Comparison of ENCODE assay signal across 19 mouse cellular contexts in genomic region chr10:75695078-75695477, GRCm38 (mm10). TPM values are rescaled to one million over a fixed set of nuclear protein-coding genes. Genes with fewer than 3 reads are reported as not detected.
DNase-seq lines count a peak whose midpoint lies in the region; ATAC-seq and TF ChIP-seq lines count a peak whose summit lies in the region.
"Had no signal": no experiment of that assay in that cellular context is flagged by ENCODE, and none has a peak within 500 bp of the region (broad histone marks: within the 10 kb centered on the region; RNA-seq: fewer than 3 reads in every experiment).

No protein-coding gene starts in this region.

- no peak for TF ChIP-seq CTCF in liver, postnatal 0 days (IDR thresholded peaks at IDR 0.05; ENCODE audit: low read depth)
- TF ChIP-seq CTCF in stomach, postnatal 0 days (IDR thresholded peaks at IDR 0.05; ENCODE audit: low read depth) = no peak

- H3K36me3 ChIP-seq in liver, embryonic 12.5 days = peaks cover 92% of the 10 kb centered on the region
- H3K36me3 ChIP-seq in liver, postnatal 0 days (replicated peaks; ENCODE audit: insufficient read depth, low read length) = peaks cover 56% of the 10 kb centered on the region
- H3K36me3 ChIP-seq in stomach, embryonic 16.5 days (ENCODE audit: control insufficient read depth, insufficient read depth, low read length) = peaks cover 7% of the 10 kb centered on the region
- H3K36me3 ChIP-seq in stomach, postnatal 0 days (ENCODE audit: control insufficient read depth, insufficient read depth, low read length) = peaks cover 14% of the 10 kb centered on the region

- no peak for TF ChIP-seq EP300 in liver, postnatal 0 days (IDR thresholded peaks at IDR 0.05; ENCODE audit: low read depth)
- TF ChIP-seq EP300 in stomach, postnatal 0 days (optimal IDR thresholded peaks at IDR 0.05) = no peak

- H3K9ac ChIP-seq in liver, embryonic 12.5 days = 0 out of 2 replicates have a peak overlapping the region, but pooled peaks have one; percentile 60
- no peak overlapping the region for H3K9ac ChIP-seq in liver, postnatal 0 days (replicated peaks)
- H3K9ac ChIP-seq in stomach, embryonic 16.5 days (ENCODE audit: low read length) = no peak overlapping the region
- H3K9ac ChIP-seq in stomach, postnatal 0 days (ENCODE audit: low read length) = no peak overlapping the region
- H3K9ac ChIP-seq: embryonic facial prominence, embryonic 12.5 days; hindbrain, embryonic 15.5 days had no signal

- WGBS in liver, embryonic 12.5 days (ENCODE audit: insufficient replicate concordance) = 87% methylated on average over 5 of the region's 5 CpGs
- WGBS in liver, postnatal 0 days (ENCODE audit: insufficient replicate concordance) = 86% methylated on average over 5 of the region's 5 CpGs
- 88% methylated on average over 5 of the region's 5 CpGs for WGBS in stomach, embryonic 16.5 days
- 84% methylated on average over 5 of the region's 5 CpGs for WGBS in stomach, postnatal 0 days

- H3K4me2 ChIP-seq in liver, embryonic 12.5 days = no peak overlapping the region
- no peak overlapping the region for H3K4me2 ChIP-seq in liver, postnatal 0 days (ENCODE audit: low read depth, low read length)
- no peak overlapping the region for H3K4me2 ChIP-seq in stomach, embryonic 16.5 days (ENCODE audit: low read depth, low read length)
- H3K4me2 ChIP-seq in stomach, postnatal 0 days (replicated peaks; ENCODE audit: low read depth) = no peak overlapping the region
- H3K4me2 ChIP-seq: embryonic facial prominence, embryonic 12.5 days; hindbrain, embryonic 15.5 days had no signal

- no peaks in the 10 kb centered on the region for H3K27me3 ChIP-seq in liver, embryonic 12.5 days (replicated peaks)
- H3K27me3 ChIP-seq in liver, postnatal 0 days (ENCODE audit: insufficient read depth, low read length) = no peaks in the 10 kb centered on the region
- no peaks in the 10 kb centered on the region for H3K27me3 ChIP-seq in stomach, embryonic 16.5 days (ENCODE audit: control insufficient read depth, insufficient read depth, low read length)
- H3K27me3 ChIP-seq in stomach, postnatal 0 days (ENCODE audit: control insufficient read depth, insufficient read depth, low read length) = no peaks in the 10 kb centered on the region
- H3K27me3 ChIP-seq: CH12.LX; embryonic facial prominence, embryonic 12.5 days; hindbrain, embryonic 15.5 days; Patski had no signal

- H3K4me1 ChIP-seq in liver, embryonic 12.5 days = peaks cover 71% of the 10 kb centered on the region
- H3K4me1 ChIP-seq in liver, postnatal 0 days (ENCODE audit: insufficient read depth) = peaks cover 31% of the 10 kb centered on the region
- H3K4me1 ChIP-seq in stomach, embryonic 16.5 days (ENCODE audit: control insufficient read depth, insufficient read depth, low read length) = no peaks in the 10 kb centered on the region; the same call in 1 of the 2 replicates
- H3K4me1 ChIP-seq in stomach, postnatal 0 days (replicated peaks; ENCODE audit: control insufficient read depth, insufficient read depth) = no peaks in the 10 kb centered on the region
- H3K4me1 ChIP-seq: embryonic facial prominence, embryonic 12.5 days; hindbrain, embryonic 15.5 days had no signal

- H3K27ac ChIP-seq in liver, embryonic 12.5 days = peak overlapping the region; percentile 99
- no peak overlapping the region for H3K27ac ChIP-seq in liver, postnatal 0 days (ENCODE audit: low read depth)
- no peak overlapping the region for H3K27ac ChIP-seq in stomach, embryonic 16.5 days (ENCODE audit: low read length)
- no peak overlapping the region for H3K27ac ChIP-seq in stomach, postnatal 0 days (replicated peaks)
- H3K27ac ChIP-seq: embryonic facial prominence, embryonic 12.5 days; heart, embryonic 10.5 days; hindbrain, embryonic 15.5 days had no signal

- no peaks in the 10 kb centered on the region for H3K9me3 ChIP-seq in liver, embryonic 12.5 days (replicated peaks)
- no peaks in the 10 kb centered on the region for H3K9me3 ChIP-seq in liver, postnatal 0 days (ENCODE audit: low read length)
- H3K9me3 ChIP-seq in stomach, embryonic 16.5 days (replicated peaks; ENCODE audit: control insufficient read depth, low read length) = no peaks in the 10 kb centered on the region
- no peaks in the 10 kb centered on the region for H3K9me3 ChIP-seq in stomach, postnatal 0 days (ENCODE audit: control insufficient read depth, low read length)
- H3K9me3 ChIP-seq: embryonic facial prominence, embryonic 12.5 days; heart, embryonic 10.5 days; hindbrain, embryonic 15.5 days had no signal

- H3K4me3 ChIP-seq in liver, embryonic 12.5 days = no peak overlapping the region
- H3K4me3 ChIP-seq in liver, postnatal 0 days (ENCODE audit: low read depth, low read length) = no peak overlapping the region
- no peak overlapping the region for H3K4me3 ChIP-seq in stomach, embryonic 16.5 days (replicated peaks; ENCODE audit: low read length)
- no peak overlapping the region for H3K4me3 ChIP-seq in stomach, postnatal 0 days (ENCODE audit: low read depth, low read length)
- H3K4me3 ChIP-seq: embryonic facial prominence, embryonic 12.5 days; heart, embryonic 10.5 days; hindbrain, embryonic 15.5 days had no signal

- ATAC-seq in liver, embryonic 12.5 days = no peak
- no peak for ATAC-seq in liver, postnatal 0 days
- 0 out of 2 replicates have a peak, but pooled peaks have one; percentile 18 for ATAC-seq in stomach, embryonic 16.5 days (ENCODE audit: insufficient read depth, low FRiP score)
- ATAC-seq in stomach, postnatal 0 days (ENCODE audit: low FRiP score, low TSS enrichment) = no peak
- ATAC-seq: activated CD4-positive, CD25-positive, alpha-beta regulatory T cell, adult 4 months; forebrain, embryonic 16.5 days; Patski had no signal

- DNase-seq in cerebellum, adult 9-10 months = peak; percentile 51
- DNase-seq in cerebellum, adult 8-10 months = no peak
- no peak for DNase-seq in liver, postnatal 0 days
- no peak for DNase-seq in stomach, postnatal 0 days (ENCODE audit: low spot score)
- no peak for DNase-seq in right cerebral cortex, postnatal 10 days (ENCODE audit: low spot score in 2 of 2)
- DNase-seq: adrenal gland, postnatal 14 days; cerebellum, adult 9-11 months; gastrocnemius, postnatal 10 days; heart, adult 18-20 months; heart, postnatal 10 days had no signal

RNA-seq across cellular contexts. Expression of gene Susd2, which starts 51.3 kb away (rescaled TPM):
- 0.69 and 1.1 TPM in 2 replicates for polyA plus RNA-seq in liver, embryonic 12.5 days (2016; fragmentation: Nextera tagmentation; extraction: Ambion mirVana)
- polyA plus RNA-seq in liver, postnatal 0 days (2015; fragmentation: Nextera tagmentation; extraction: Ambion mirVana) = 1.6 TPM in 2 replicates
- polyA plus RNA-seq in stomach, embryonic 16.5 days (2015; fragmentation: Nextera tagmentation; extraction: Ambion mirVana) = 16.1 and 18.6 TPM in 2 replicates
- 12.2 and 14.1 TPM in 2 replicates for polyA plus RNA-seq in stomach, postnatal 0 days (2015; fragmentation: Nextera tagmentation; extraction: Ambion mirVana)
